Mouse (Mus musculus): Measurements from ENCODE around the gene Slc2a10. TPM values are rescaled to one million over a fixed set of nuclear protein-coding genes. Genes with fewer than 3 reads are reported as not detected.
"Not testable (repeated sequence)": the region's sequence is repeated elsewhere in the genome, so short reads cannot be mapped to it uniquely, and the experiment has no call there.

Slc2a10 gene
- polyA plus RNA-seq, 1 experiment: 1.00 TPM

- no peak overlapping the region for H3K27ac ChIP-seq (ENCODE audit: control insufficient read depth, insufficient read depth, low read length)
- WGBS: 87% methylated on average over 2 of the region's 2 CpGs
- TF ChIP-seq POLR2A (IDR thresholded peaks at IDR 0.05; ENCODE audit: control insufficient read depth, extremely low read depth, insufficient read depth, low read length, poor library complexity): no peak
- H3K4me1 ChIP-seq (replicated peaks; ENCODE audit: control insufficient read depth, insufficient read depth, low read length): peaks cover 5% of the 10 kb centered on the region
- DNase-seq: no peak
- no peaks in the 10 kb centered on the region for H3K36me3 ChIP-seq (ENCODE audit: control insufficient read depth, insufficient read depth, low read length)
- H3K4me3 ChIP-seq (ENCODE audit: control insufficient read depth, insufficient read depth, low read length): no peak overlapping the region
- no peaks in the 10 kb centered on the region for H3K27me3 ChIP-seq (ENCODE audit: control insufficient read depth, insufficient read depth, low read length)
Measured at GRCm38 (mm10) chr2:165497706-165498275, 5.8 kb upstream of the Slc2a10 start.

GRCm38 (mm10) chr2:165498816-165499215, 4.8 kb upstream of the Slc2a10 start:
- no peak overlapping the region for H3K27ac ChIP-seq (ENCODE audit: control insufficient read depth, insufficient read depth, low read length)
- 63% methylated on average over 6 of the region's 6 CpGs for WGBS
- DNase-seq: no peak
- no peak for TF ChIP-seq CTCF (IDR thresholded peaks at IDR 0.05; ENCODE audit: borderline replicate concordance, control insufficient read depth, extremely low read depth, insufficient read depth, low read length, poor library complexity)
- TF ChIP-seq POLR2A (IDR thresholded peaks at IDR 0.05; ENCODE audit: control insufficient read depth, extremely low read depth, insufficient read depth, low read length, poor library complexity): no peak
- H3K4me3 ChIP-seq (ENCODE audit: control insufficient read depth, insufficient read depth, low read length): no peak overlapping the region
- H3K4me1 ChIP-seq (replicated peaks; ENCODE audit: control insufficient read depth, insufficient read depth, low read length): peaks cover under 1% of the 10 kb centered on the region; the same call in 1 of the 2 replicates
- H3K36me3 ChIP-seq (ENCODE audit: control insufficient read depth, insufficient read depth, low read length): no peaks in the 10 kb centered on the region
- H3K27me3 ChIP-seq (ENCODE audit: control insufficient read depth, insufficient read depth, low read length): peaks cover 4% of the 10 kb centered on the region; the same call in 1 of the 2 replicates

DNA sequence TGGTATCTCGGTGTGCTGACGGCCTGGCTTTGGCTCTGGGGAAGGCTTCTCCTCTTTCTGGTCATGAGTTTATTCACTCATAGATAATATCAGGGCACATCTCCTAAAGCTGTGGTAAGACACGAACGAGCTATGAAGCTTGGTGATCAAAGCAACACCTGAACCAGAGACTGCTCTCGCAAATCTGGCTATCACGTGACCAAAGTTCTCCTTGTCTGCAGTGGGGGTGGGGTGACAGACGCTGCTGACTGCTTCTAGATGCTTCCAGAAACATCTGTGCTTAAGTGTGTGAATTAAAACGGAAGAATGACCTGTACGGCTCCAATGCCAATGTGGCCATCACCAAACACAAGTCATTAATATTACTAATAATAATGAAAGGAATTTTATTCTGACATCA, 6.1 kb downstream of the Slc2a10 start:
- Histone ChIP-seq H3K36me3 (ENCODE audit: control insufficient read depth, insufficient read depth, low read length) (no peaks in the 10 kb centered on the region), H3K4me1 (replicated peaks; ENCODE audit: control insufficient read depth, insufficient read depth, low read length) (peaks cover 17% of the 10 kb centered on the region; the same call in 1 of the 2 replicates), H3K4me3 (ENCODE audit: control insufficient read depth, insufficient read depth, low read length) (no peak overlapping the region), H3K27ac (ENCODE audit: control insufficient read depth, insufficient read depth, low read length) (no peak overlapping the region), H3K27me3 (ENCODE audit: control insufficient read depth, insufficient read depth, low read length) (no peaks in the 10 kb centered on the region; the same call in 1 of the 2 replicates)
- 16% methylated on average over 9 of the region's 9 CpGs for WGBS
- TF ChIP-seq CTCF (IDR thresholded peaks at IDR 0.05; ENCODE audit: borderline replicate concordance, control insufficient read depth, extremely low read depth, insufficient read depth, low read length, poor library complexity): no peak
- no peak for TF ChIP-seq POLR2A (IDR thresholded peaks at IDR 0.05; ENCODE audit: control insufficient read depth, extremely low read depth, insufficient read depth, low read length, poor library complexity)
- peak; percentile 51 for DNase-seq

- no peaks in the 10 kb centered on the region for H3K36me3 ChIP-seq (ENCODE audit: control insufficient read depth, insufficient read depth, low read length)
- H3K4me1 ChIP-seq (replicated peaks; ENCODE audit: control insufficient read depth, insufficient read depth, low read length): peaks cover 17% of the 10 kb centered on the region; the same call in 1 of the 2 replicates
- no peak for DNase-seq
- no peak overlapping the region for H3K27ac ChIP-seq (ENCODE audit: control insufficient read depth, insufficient read depth, low read length)
- H3K27me3 ChIP-seq (ENCODE audit: control insufficient read depth, insufficient read depth, low read length): no peaks in the 10 kb centered on the region; the same call in 1 of the 2 replicates
- no peak for TF ChIP-seq POLR2A (IDR thresholded peaks at IDR 0.05; ENCODE audit: control insufficient read depth, extremely low read depth, insufficient read depth, low read length, poor library complexity)
- TF ChIP-seq CTCF (IDR thresholded peaks at IDR 0.05; ENCODE audit: borderline replicate concordance, control insufficient read depth, extremely low read depth, insufficient read depth, low read length, poor library complexity): no peak
- WGBS: 77% methylated on average over 5 of the region's 5 CpGs
- no peak overlapping the region for H3K4me3 ChIP-seq (ENCODE audit: control insufficient read depth, insufficient read depth, low read length)
Measured at GRCm38 (mm10) chr2:165510466-165510865, 6.9 kb downstream of the Slc2a10 start.

GRCm38 (mm10) chr2:165510914-165511458, 7.4 kb downstream of the Slc2a10 start:
- not testable (repeated sequence) for H3K27ac ChIP-seq (ENCODE audit: control insufficient read depth, insufficient read depth, low read length); H3K27me3 ChIP-seq (ENCODE audit: control insufficient read depth, insufficient read depth, low read length); H3K4me3 ChIP-seq (ENCODE audit: control insufficient read depth, insufficient read depth, low read length); H3K36me3 ChIP-seq (ENCODE audit: control insufficient read depth, insufficient read depth, low read length); DNase-seq
- H3K4me1 ChIP-seq (replicated peaks; ENCODE audit: control insufficient read depth, insufficient read depth, low read length): peaks cover 17% of the 10 kb centered on the region; the same call in 1 of the 2 replicates
- WGBS: 78% methylated on average over 2 of the region's 2 CpGs

DNA sequence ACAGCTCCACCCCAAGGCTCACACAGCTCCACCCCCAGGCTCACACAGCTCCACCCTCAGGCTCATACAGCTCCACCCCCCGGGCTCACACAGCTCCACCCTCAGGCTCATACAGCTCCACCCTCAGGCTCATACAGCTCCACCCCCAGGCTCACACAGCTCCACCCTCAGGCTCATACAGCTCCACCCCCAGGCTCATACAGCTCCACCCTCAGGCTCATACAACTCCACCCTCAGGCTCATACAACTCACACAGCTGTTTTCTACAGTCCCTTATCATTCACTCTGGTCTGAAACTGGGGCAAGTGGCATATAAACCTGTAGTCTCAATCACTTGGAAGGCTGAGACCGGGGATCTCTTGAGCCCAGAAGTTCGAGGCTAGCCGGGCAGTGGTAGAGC, 7.9 kb downstream of the Slc2a10 start:
- 93% methylated on average over 4 of the region's 4 CpGs for WGBS
- H3K27me3 ChIP-seq (ENCODE audit: control insufficient read depth, insufficient read depth, low read length); H3K27ac ChIP-seq (ENCODE audit: control insufficient read depth, insufficient read depth, low read length): not testable (repeated sequence)

DNA sequence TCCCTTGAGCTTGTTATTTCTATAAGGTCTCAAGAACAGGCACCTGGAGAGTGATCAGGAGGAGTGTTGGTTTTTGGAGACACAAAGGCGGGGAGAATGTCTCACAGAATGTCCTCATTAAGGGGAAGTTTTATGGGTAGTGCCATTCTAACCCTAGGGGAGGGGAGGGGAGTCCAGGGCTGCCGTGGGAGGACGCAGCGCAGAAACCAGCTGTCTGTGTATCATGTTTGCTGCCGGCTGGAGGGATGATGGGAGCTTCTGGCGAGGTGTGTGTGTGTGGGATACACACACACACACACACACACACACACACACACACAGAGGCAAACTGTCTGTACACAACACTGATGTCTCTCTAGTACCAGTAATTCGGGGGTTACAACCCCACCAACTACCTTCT, 8.8 kb downstream of the Slc2a10 start:
- 44% methylated on average over 7 of the region's 7 CpGs for WGBS
- H3K27ac ChIP-seq (ENCODE audit: control insufficient read depth, insufficient read depth, low read length): no peak overlapping the region
- no peak overlapping the region for H3K4me3 ChIP-seq (ENCODE audit: control insufficient read depth, insufficient read depth, low read length)
- H3K27me3 ChIP-seq (ENCODE audit: control insufficient read depth, insufficient read depth, low read length): no peaks in the 10 kb centered on the region
- no peaks in the 10 kb centered on the region for H3K36me3 ChIP-seq (ENCODE audit: control insufficient read depth, insufficient read depth, low read length)
- no peak for DNase-seq
- peaks cover 17% of the 10 kb centered on the region; the same call in 1 of the 2 replicates for H3K4me1 ChIP-seq (replicated peaks; ENCODE audit: control insufficient read depth, insufficient read depth, low read length)
- no peak for TF ChIP-seq POLR2A (IDR thresholded peaks at IDR 0.05; ENCODE audit: control insufficient read depth, extremely low read depth, insufficient read depth, low read length, poor library complexity)
- no peak for TF ChIP-seq CTCF (IDR thresholded peaks at IDR 0.05; ENCODE audit: borderline replicate concordance, control insufficient read depth, extremely low read depth, insufficient read depth, low read length, poor library complexity)

More for the DNA sequence above, 7.9 kb downstream of the Slc2a10 start:
- not testable (repeated sequence) for H3K4me3 ChIP-seq (ENCODE audit: control insufficient read depth, insufficient read depth, low read length); DNase-seq; H3K36me3 ChIP-seq (ENCODE audit: control insufficient read depth, insufficient read depth, low read length)
- H3K4me1 ChIP-seq (replicated peaks; ENCODE audit: control insufficient read depth, insufficient read depth, low read length): peaks cover 17% of the 10 kb centered on the region; the same call in 1 of the 2 replicates

Measured in thymus, adult 2 months (tissue).